Mouse (Mus musculus) spleen, adult 2 months (tissue): ENCODE measurements around the gene Atp6ap1l.

Experiments
- CTCF ChIP-seq: fragments of 200-500 bp; IDR thresholded peaks from 2 replicates; pipeline ENCODE4 v1.5.1; 2011; ENCODE audit warnings: mild to moderate bottlenecking, inconsistent platforms; ENCODE audit not compliant: insufficient read depth, insufficient read length, insufficient replicate concordance; ENCODE audit errors: extremely low read depth
- POLR2A ChIP-seq: fragments of 200-500 bp; IDR thresholded peaks from 2 replicates; pipeline ENCODE4 v1.6.1; 2011; ENCODE audit warnings: low read depth, low read length, inconsistent platforms

DNA sequence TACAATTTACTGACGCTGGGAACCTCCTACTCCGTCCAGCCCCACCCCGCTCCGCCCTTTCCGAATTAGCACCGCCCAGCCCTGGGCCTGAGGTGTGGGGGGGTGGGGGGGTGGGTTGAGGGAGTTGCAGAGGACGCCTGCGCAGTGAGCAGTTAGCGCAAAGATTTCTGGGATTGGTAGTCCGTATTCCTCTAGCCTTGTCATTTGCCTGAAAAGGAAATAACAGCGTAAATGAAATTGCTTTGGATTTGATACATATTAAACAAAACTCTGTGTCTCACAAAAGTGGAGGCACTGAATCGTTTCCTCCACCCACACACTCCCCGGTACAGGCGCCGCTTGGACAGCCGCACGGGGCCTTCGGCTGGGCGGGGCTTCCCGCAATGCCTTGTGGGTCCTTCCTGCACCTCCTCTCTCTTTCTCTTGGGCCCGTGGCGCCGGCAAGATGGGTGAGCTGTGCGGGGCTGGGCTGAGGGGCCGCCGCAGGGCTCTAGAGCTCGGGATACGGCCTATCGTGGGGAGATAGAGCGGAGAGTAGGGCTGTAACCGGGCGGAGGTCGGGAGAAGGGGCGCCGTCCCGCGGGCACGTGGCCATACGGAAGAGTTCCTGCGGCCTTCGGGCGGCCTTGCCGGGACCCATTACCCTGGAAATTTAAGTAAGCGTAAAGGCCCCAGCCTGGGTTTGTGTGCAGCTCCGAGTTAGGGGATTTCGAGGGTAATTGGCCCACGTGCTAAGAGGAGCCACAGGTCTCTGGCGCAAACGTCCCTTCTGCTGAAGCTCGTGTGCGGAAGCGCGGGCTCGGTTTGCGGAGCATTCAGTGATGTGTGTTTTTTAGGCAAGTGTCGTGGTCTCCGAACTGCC is 17.8 kb upstream of the Atp6ap1l start, which contains the start of gene Rps23:
- TF ChIP-seq POLR2A (peak; percentile 89), CTCF (no peak)
